8 mouse cellular contexts compared by ENCODE assay signal in the genomic region with DNA sequence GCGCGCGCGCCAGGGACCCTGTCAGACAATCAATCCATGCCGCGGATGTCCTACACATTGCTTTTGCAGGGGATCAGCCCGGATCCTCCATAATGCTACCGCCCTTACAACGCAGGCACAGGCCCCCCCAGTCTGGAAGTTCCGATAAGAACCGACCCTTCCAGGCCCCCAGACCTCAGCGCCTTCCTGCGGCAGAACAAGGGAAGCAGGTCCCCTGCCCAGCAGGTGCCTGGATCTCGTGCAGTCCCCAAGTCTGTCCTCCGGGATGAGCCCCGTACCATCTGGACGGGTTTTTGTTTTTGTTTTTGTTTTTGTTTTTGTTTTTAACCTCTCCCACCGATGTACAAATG. TPM values are rescaled to one million over a fixed set of nuclear protein-coding genes. Genes with fewer than 3 reads are reported as not detected.
A peak's percentile ranks its signal among the peaks of the same experiment; 100 is the strongest.
DNase-seq lines count a peak whose midpoint lies in the region; ATAC-seq and TF ChIP-seq lines count a peak whose summit lies in the region.

No protein-coding gene starts in this region.

- 0 out of 2 replicates have a peak, but pooled peaks have one; percentile 12 for ATAC-seq in heart, embryonic 13.5 days (ENCODE audit: extremely low read depth, insufficient number of reproducible peaks, low FRiP score, low TSS enrichment)
- no peak; the same call in 1 of the 2 replicates for ATAC-seq in forebrain, embryonic 14.5 days
- ATAC-seq in liver, embryonic 15.5 days (ENCODE audit: insufficient read depth), result peak; percentile 47

- WGBS in heart, embryonic 13.5 days, result under 1% methylated on average over 18 of the region's 18 CpGs
- under 1% methylated on average over 18 of the region's 18 CpGs for WGBS in forebrain, embryonic 14.5 days
- under 1% methylated on average over 18 of the region's 18 CpGs for WGBS in liver, embryonic 15.5 days (ENCODE audit: insufficient replicate concordance)

- H3K4me1 ChIP-seq in heart, embryonic 13.5 days, result peaks cover 50% of the 10 kb centered on the region
- peaks cover 9 to 20% of the 10 kb centered on the region in 2 experiments for H3K4me1 ChIP-seq in ES-E14 (ENCODE audit: control insufficient read depth in 2 of 2, insufficient read depth in 2 of 2, low read length in 2 of 2, poor library complexity in 1 of 2)
- peaks cover 24% of the 10 kb centered on the region for H3K4me1 ChIP-seq in forebrain, embryonic 14.5 days (ENCODE audit: control insufficient read depth, insufficient read depth, low read length)
- H3K4me1 ChIP-seq in liver, embryonic 15.5 days (replicated peaks), result peaks cover 55% of the 10 kb centered on the region

- H3K27ac ChIP-seq in heart, embryonic 13.5 days (replicated peaks), result peak overlapping the region; percentile 69
- H3K27ac ChIP-seq in ES-E14 (ENCODE audit: insufficient read depth, low read depth, low read length, poor library complexity, severe bottlenecking), result no peak overlapping the region
- peak overlapping the region; percentile 33; the same call in 1 of the 2 replicates for H3K27ac ChIP-seq in forebrain, embryonic 14.5 days (ENCODE audit: low read depth, low read length)
- no peak overlapping the region for H3K27ac ChIP-seq in liver, embryonic 15.5 days (replicated peaks)

- H3K9ac ChIP-seq in heart, embryonic 13.5 days, result peak overlapping the region; percentile 86
- peak overlapping the region; percentile 54 for H3K9ac ChIP-seq in ES-E14 (ENCODE audit: insufficient read depth, low read depth, low read length, poor library complexity, severe bottlenecking)
- H3K9ac ChIP-seq in forebrain, embryonic 14.5 days (ENCODE audit: low read length), result peak overlapping the region; percentile 84
- peak overlapping the region; percentile 59 for H3K9ac ChIP-seq in liver, embryonic 15.5 days

- no peaks in the 10 kb centered on the region for H3K36me3 ChIP-seq in heart, embryonic 13.5 days
- no peaks in the 10 kb centered on the region for H3K36me3 ChIP-seq in ES-E14 (ENCODE audit: control insufficient read depth, insufficient read depth, low read length, poor library complexity, severe bottlenecking)
- no peaks in the 10 kb centered on the region for H3K36me3 ChIP-seq in forebrain, embryonic 14.5 days (ENCODE audit: control insufficient read depth, insufficient read depth, low read length)
- H3K36me3 ChIP-seq in liver, embryonic 15.5 days (replicated peaks), result no peaks in the 10 kb centered on the region

- no peak for DNase-seq in heart, postnatal 36 days
- DNase-seq in ES-E14 (ENCODE audit: low read depth, low spot score), result no peak
- no peak for DNase-seq in forebrain, embryonic 14.5 days (ENCODE audit: low spot score)
- no peak for DNase-seq in spleen, postnatal 36 days (ENCODE audit: low spot score in 2 of 2)
- no peak for DNase-seq in retina, postnatal 1 day
- DNase-seq in frontal cortex, postnatal 14 days (ENCODE audit: low spot score in 2 of 2), result no peak

- peak overlapping the region; percentile 68 for H3K4me3 ChIP-seq in heart, embryonic 13.5 days
- H3K4me3 ChIP-seq in ES-E14 (ENCODE audit: insufficient read depth in 1 of 2, low read depth in 1 of 2, low read length in 2 of 2, poor library complexity in 1 of 2, severe bottlenecking in 1 of 2), result peak overlapping the region; percentile 74 to 82
- H3K4me3 ChIP-seq in forebrain, embryonic 14.5 days (ENCODE audit: low read depth, low read length), result peak overlapping the region; percentile 76
- H3K4me3 ChIP-seq in liver, embryonic 15.5 days (replicated peaks), result peak overlapping the region; percentile 70

- H3K27me3 ChIP-seq in heart, embryonic 13.5 days (replicated peaks), result peaks cover 27% of the 10 kb centered on the region; the same call in 1 of the 2 replicates
- H3K27me3 ChIP-seq in forebrain, embryonic 14.5 days (replicated peaks; ENCODE audit: control insufficient read depth, insufficient read depth, low read length), result no peaks in the 10 kb centered on the region
- peaks cover 63% of the 10 kb centered on the region for H3K27me3 ChIP-seq in liver, embryonic 15.5 days

- in situ Hi-C loops in ES-E14 (cut with MboI; ENCODE audit: low sequenced_read_pairs in 2 of 2, unreplicated experiment in 2 of 2), result no loop called here

- intact Hi-C loops in heart, postnatal 36 days (cut with DNase I), result loop anchor here (5.0 kb wide), 2 partner anchors 53 to 73 kb away; no protein-coding TSS in a partner anchor

- peak overlapping the region; percentile 98 for H3K4me2 ChIP-seq in heart, embryonic 13.5 days
- peak overlapping the region; percentile 96 for H3K4me2 ChIP-seq in forebrain, embryonic 14.5 days (ENCODE audit: low read length)
- peak overlapping the region; percentile 99 for H3K4me2 ChIP-seq in liver, embryonic 15.5 days

- no peaks in the 10 kb centered on the region for H3K9me3 ChIP-seq in heart, embryonic 13.5 days
- no peaks in the 10 kb centered on the region for H3K9me3 ChIP-seq in ES-E14 (ENCODE audit: control insufficient read depth, insufficient read depth, low read depth, low read length)
- no peaks in the 10 kb centered on the region for H3K9me3 ChIP-seq in forebrain, embryonic 14.5 days (replicated peaks; ENCODE audit: control insufficient read depth, low read length)
- H3K9me3 ChIP-seq in liver, embryonic 15.5 days (replicated peaks), result no peaks in the 10 kb centered on the region

TF ChIP-seq in ES-E14, 5 proteins besides CTCF, POLR2A, EP300 and RAD21:
- TF ChIP-seq CHD2 (IDR thresholded peaks at IDR 0.05; ENCODE audit: low read depth, low read length), result no peak
- no peak for TF ChIP-seq MAFK (IDR thresholded peaks at IDR 0.05; ENCODE audit: insufficient read depth, low read depth, low read length)
- TF ChIP-seq ZNF384 (IDR thresholded peaks at IDR 0.05; ENCODE audit: low read depth, low read length), result no peak
- TF ChIP-seq HCFC1 (IDR thresholded peaks at IDR 0.05; ENCODE audit: borderline replicate concordance, insufficient read depth, low read length), result no peak
- TF ChIP-seq ZC3H11A (IDR thresholded peaks at IDR 0.05; ENCODE audit: borderline replicate concordance, low read depth, low read length), result no peak

RNA-seq across cellular contexts. Expression of a gene that starts 0.4 kb away (rescaled TPM):
- 18.4 and 22.2 TPM in 2 replicates for polyA plus RNA-seq in heart, embryonic 13.5 days (2015; fragmentation: Nextera tagmentation; extraction: Ambion mirVana)
- 10 to 100 TPM; 71.9 to 90.8 TPM for total RNA-seq in heart, postnatal 36 days (2021)
- 25.2 and 29.8 TPM in 2 replicates for total RNA-seq in ES-E14 (2012; rRNA removed)
- 9.3 and 10.7 TPM in 2 replicates for polyA plus RNA-seq in forebrain, embryonic 14.5 days (2014; fragmentation: Nextera tagmentation; extraction: Ambion mirVana)
- polyA plus RNA-seq in liver, embryonic 15.5 days (2015; fragmentation: Nextera tagmentation; extraction: Ambion mirVana), result 5.1 and 5.8 TPM in 2 replicates

Comparison
In these comparisons a context has a peak if more than half of its experiments do, and no peak if none do; other contexts are left out.
1. H3K27ac ChIP-seq: peak in heart, embryonic 13.5 days (single experiment) and forebrain, embryonic 14.5 days (single experiment); none in ES-E14 (single experiment) and liver, embryonic 15.5 days (single experiment).
2. Peak in every context shown above with its lines, with median percentiles within 50 percentile points of each other: H3K4me2 ChIP-seq, H3K4me3 ChIP-seq and H3K9ac ChIP-seq.